Mouse (Mus musculus) megakaryocyte-erythroid progenitor cell, adult 5-6 weeks (primary cell): ENCODE measurements around the gene Traip. TPM values are rescaled to one million over a fixed set of nuclear protein-coding genes. Genes with fewer than 3 reads are reported as not detected.

Source experiments
- ATAC-seq: replicated peaks from 2 replicates; pipeline ENCODE4 v1.8.0; 2016; ENCODE audit warnings: mild to moderate bottlenecking, inconsistent platforms; ENCODE audit not compliant: severe bottlenecking, poor library complexity, low FRiP score, low TSS enrichment
- total RNA-seq, 2 experiments: library from RNA; stranded (forward) in 1 of 2; stranded (reverse) in 1 of 2; fragments of 200-1000, 215-1000 nt in 1 of 2; fragments of >200 nt in 1 of 2; fragmentation: Nextera tagmentation in 1 of 2; gene quantifications; 2 replicates each; pipeline ENCODE4 v1.2.3; 2014 to 2017

Gene Traip
- 22.4 and 31.0 TPM in 2 replicates for total RNA-seq (2014; fragmentation: Nextera tagmentation)
- 17.2 and 18.4 TPM in 2 replicates for total RNA-seq (2017)

GRCm38 (mm10) chr9:107949922-107950235 is at the start of gene Traip:
Gene Traip, plus strand, starts transcription at chr9:107950136.
- no peak for ATAC-seq

DNA sequence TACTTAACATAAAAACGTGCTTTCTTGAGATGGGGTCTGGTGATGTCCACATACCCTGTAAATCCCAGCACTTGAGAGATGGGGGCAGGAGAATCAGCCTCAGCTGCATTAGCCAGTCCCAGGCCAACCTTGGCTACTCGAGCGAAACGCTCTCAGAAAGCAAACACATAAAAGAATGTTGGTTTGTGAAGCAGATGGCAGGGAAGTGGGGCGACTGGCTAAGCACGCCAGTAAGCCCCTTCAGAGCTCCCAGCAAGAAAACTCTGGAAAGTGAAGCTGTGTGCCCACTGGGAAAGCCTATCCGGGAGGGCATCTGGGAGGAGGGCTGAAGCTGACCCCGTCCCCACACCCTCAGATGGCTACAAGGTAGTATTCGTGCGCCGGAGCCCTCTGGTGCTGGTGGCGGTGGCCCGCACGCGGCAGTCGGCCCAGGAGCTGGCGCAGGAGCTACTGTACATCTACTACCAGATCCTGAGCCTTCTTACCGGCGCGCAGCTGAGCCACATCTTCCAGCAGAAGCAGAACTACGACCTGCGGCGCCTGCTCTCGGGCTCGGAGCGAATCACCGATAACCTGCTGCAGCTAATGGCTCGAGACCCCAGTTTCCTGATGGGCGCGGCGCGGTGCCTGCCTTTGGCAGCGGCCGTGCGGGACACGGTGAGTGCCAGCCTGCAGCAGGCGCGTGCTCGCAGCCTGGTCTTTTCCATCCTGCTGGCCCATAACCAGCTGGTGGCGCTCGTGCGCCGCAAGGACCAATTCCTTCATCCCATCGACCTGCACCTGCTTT is 48.9 kb upstream of the Traip start:
- ATAC-seq = peak; percentile 58

DNA sequence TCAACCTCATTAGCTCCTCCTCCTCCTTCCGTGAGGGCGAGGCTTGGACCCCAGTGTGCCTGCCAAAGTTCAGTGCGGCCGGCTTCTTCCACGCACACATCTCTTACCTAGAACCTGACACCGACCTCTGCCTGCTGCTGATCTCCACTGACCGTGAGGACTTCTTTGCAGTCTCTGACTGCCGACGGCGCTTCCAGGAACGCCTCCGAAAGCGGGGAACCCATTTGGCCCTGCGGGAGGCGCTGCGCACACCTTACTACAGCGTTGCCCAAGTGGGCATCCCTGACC is 48.4 kb upstream of the Traip start:
- no peak for ATAC-seq

- ATAC-seq = peak; percentile 72
These were observed 45.2 kb upstream of the Traip start for GRCm38 (mm10) chr9:107904726-107905125.

- ATAC-seq = peak; percentile 61
These were observed 43.5 kb upstream of the Traip start, which contains the start of gene Mst1r for GRCm38 (mm10) chr9:107906252-107906966. Gene Mst1r, plus strand, starts transcription at chr9:107906873.

GRCm38 (mm10) chr9:107906967-107907800 is 42.8 kb upstream of the Traip start:
- no peak for ATAC-seq

GRCm38 (mm10) chr9:107907801-107908120 is 42.2 kb upstream of the Traip start:
- no peak for ATAC-seq

DNA sequence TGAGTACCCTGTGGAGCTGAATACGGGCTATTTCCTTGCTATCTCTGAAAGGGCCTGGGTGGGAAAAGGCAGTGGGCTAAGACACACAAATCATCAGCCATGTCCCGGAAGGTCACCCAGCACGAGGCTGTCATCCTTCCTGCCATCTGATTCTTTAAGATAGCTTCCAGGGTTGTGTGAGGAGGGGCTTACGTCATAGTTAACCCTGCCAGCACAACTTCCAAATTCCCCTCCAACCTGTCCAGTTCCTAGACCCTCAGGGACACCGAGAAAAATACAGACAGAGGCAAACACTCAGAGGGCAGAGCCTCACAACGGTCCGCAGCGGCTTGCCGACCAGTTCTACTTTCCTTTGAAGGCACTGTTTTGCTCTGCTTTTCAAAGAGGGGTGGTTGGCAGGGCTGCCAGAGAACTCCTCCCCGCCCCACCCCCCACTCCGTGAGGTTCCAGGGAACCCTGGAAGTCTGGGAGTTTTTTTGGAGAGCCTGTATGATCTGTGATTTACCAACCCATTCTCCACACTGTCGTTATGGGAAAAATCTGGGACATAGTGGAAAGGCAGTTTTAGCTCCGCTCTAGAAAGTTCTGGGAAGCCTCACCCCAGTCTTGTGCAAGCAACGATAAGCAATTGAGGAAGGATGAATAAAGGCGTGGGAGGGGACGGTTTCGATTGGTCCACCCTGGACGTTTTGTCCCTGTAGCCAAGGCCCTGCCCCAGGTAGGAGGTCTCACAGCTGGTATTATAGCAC is 41.4 kb upstream of the Traip start:
- ATAC-seq = no peak

GRCm38 (mm10) chr9:107910025-107910769 is 39.7 kb upstream of the Traip start:
- ATAC-seq = no peak

- no peak for ATAC-seq
These were observed 35.0 kb upstream of the Traip start for GRCm38 (mm10) chr9:107914764-107915420.

- ATAC-seq = no peak
These were observed 31.9 kb upstream of the Traip start for GRCm38 (mm10) chr9:107917895-107918608.

GRCm38 (mm10) chr9:107918884-107919283 is 31.1 kb upstream of the Traip start:
- ATAC-seq = no peak

DNA sequence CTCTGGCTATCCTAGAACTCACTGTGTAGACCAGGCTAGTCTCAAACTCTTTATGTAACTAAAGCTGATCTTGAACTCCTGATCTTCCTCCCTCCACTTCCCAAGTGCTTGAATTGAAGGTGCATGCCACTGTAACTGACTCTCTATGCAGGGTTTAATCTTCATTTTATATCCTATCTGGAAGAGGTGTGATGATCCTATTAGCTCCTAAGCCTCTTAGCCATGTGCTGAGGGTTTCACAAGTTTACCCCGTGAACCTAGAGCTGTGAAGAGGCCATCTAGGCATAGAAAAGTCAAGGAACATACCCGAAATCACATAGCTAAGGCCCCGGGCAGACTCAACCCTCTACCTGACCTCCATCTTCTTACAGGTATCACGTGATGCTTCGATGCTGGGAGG is 30.5 kb upstream of the Traip start:
- ATAC-seq = no peak

DNA sequence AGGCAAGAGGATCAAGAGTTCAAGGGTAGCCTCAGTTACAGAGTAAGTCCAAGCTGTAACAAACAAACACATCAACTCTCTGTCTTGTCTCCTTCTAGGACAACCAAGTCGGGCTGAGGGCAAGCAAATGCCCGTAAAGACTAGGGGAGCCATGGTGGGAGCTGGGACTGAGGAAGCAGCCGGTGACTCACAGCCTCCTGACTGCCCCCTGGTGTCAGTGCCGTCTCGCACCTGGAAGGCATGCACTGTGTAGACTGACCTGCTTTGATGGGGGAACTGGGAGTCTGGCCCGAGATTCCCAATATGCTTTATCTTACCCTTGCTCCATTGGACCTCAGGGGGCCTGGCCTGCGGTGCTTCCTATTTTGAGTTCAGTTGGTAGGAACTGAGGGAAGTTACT is 26.9 kb upstream of the Traip start:
- ATAC-seq = peak; percentile 76

GRCm38 (mm10) chr9:107923956-107924355 is 26.0 kb upstream of the Traip start:
- 0 out of 2 replicates have a peak, but pooled peaks have one; percentile 46 for ATAC-seq

DNA sequence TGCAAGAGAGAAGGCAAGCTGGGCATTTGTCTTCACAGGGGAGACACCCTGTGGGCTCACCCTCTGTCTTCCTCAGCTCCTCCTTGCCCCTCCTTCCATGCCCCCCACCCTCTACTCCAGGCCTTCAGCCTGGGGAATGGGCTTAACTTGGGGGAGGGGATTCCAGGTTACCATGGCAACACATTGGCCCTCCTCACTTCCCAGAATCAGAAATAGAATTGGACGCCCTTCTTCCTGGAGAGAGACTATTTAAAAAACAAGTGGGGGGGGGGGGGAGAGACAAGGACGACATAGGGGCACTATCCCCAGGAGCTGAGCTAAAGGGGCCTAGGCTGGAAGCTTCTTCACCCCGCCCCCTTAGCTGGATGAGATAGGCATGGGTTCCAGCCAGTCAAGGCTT is 24.7 kb upstream of the Traip start:
- no peak for ATAC-seq

DNA sequence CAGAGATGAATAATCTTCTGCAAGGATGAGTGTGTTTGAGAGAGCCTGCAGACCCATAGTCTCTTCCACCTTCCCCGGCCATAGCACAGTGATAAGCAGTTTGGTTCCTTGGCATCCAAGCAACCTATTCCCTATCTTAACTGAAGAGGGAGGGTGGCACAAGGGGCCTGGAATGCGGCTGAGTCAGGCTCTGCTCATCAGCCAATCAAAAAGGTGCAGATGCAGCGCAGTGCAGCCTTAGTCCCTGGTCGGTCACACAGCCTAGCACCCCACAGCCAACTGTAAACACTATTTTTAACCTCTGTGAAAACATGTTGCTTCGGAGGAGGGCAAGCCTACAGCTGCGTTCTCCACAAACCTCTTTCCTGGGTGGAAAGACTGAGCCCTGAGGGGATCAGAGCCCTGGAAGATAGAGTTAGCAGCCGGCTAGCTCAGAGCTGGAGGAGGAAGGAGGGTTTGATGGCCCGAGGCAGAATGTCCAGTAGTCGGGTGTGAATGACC is 23.0 kb upstream of the Traip start:
- no peak for ATAC-seq

DNA sequence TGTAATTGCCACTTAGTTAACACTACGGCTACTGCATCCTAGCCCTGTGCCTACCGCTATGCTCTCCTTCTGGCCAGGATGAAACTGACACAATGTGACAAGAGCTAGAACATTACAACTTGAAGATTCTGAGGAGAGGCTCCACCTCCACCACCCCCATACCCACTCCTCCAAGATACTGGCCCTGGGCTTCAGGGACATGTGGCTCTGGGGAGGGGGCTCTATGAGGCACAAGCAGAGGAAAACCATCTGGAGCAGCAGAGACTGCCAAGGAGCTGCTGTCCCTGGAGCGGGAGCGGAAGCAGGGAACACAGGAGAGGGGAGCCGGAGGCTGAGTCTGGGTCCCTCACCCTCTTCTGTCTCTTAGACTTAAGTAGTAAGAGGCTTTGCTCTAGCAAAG is 22.2 kb upstream of the Traip start:
- no peak for ATAC-seq
